Mouse (Mus musculus) adipose tissue, adult 10 weeks (tissue): ENCODE measurements around the gene Srsf12. TPM values are rescaled to one million over a fixed set of nuclear protein-coding genes. Genes with fewer than 3 reads are reported as not detected.

Source experiments
- polyA plus RNA-seq: library from polyadenylated mRNA; stranded (reverse); fragments of 350-450 nt; fragmentation: Illumina TruSeq; extraction: RNeasy Lipid Tissue Mini Kit (QIAGEN cat#74804); gene quantifications from one replicate; pipeline ENCODE4 v1.2.3, GENCODE M21; 2014; ENCODE audit warnings: low read depth, low replicate concordance

Gene Srsf12
- 0.83 TPM for polyA plus RNA-seq

DNA sequence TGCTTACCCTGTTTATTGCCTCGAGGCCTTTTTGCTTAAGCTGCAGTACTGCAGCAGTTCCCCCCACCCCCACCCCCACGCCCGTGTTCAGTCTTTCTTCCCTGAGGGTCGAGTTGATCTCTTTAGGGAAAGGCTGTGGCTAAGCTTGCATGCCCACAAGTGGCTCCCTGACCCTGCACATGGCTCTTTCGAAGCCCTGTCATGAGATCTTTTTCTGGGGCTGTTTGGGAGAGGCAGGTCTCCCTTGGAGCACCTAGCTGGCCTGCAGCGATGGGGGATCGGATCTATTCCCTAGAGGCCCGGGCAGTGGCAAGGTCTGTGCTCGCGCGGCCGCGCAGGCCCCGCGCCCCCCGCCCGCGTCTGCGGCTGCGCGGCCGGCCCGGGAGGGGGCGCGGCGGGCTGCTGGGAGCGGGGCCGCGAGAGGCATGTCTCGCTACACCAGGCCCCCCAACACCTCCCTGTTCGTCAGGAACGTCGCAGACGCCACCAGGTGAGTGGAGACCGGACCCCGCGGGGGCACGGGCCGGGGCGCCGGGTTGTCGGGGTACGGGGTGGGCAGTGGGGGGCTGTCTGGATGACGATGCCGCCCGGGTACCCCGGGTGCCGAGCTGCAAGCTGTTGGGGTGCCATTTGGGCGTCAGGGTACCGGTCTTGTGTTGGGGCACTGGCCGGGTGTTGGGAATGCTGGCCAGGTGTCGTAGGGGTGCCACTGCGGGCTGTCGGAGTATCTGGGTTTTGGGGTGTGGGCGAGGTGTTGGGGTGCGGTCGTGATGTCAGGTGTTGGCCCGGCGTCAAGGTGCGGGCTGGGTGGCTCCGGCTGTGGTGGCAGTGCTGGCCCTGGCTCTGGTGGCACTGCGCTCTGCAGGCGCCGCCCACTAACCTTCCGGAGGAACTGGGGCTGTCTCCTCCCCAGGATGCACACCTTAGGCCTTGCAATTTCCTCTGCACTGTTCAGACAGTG is at the start of gene Srsf12:
TSS of gene Srsf12 (plus strand) at position 111 of the 961 bp plus-strand sequence.

DNA sequence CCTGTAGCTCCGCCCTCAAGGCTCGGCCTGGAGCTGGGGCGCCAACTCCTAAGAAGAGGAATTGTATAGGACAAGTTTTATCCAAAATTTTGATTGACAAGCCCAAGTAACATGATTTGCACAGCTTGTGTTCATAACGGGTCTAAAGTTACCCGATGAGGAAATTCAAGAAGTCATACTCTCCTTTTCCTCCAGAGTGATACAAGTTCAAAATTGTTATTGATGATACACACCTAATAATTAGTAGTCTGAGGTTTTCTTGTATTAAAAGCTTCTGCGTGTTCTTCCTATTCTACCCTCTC is 19.1 kb upstream of the Srsf12 start, which contains the start of gene Pm20d2:
TSS of gene Pm20d2 (minus strand) at position 3 of the 302 bp plus-strand sequence.

Other genes with a start within 250 kb of the Srsf12 start
- gene Rragd, start 226.0 kb upstream of the Srsf12 start, polyA plus RNA-seq = 6.8 TPM
- gene Ube2j1, start 177.6 kb upstream of the Srsf12 start, polyA plus RNA-seq = 59.2 TPM
- 1.3 TPM for gene Gabrr2, start 146.0 kb upstream of the Srsf12 start, polyA plus RNA-seq
- 2.7 TPM for gene Gabrr1, start 76.5 kb upstream of the Srsf12 start, polyA plus RNA-seq
- 7.0 TPM for gene Pm20d2, start 19.3 kb upstream of the Srsf12 start, polyA plus RNA-seq
- gene Pnrc1, start 81.2 kb downstream of the Srsf12 start, polyA plus RNA-seq = 60.6 TPM
- gene Rngtt, start 101.3 kb downstream of the Srsf12 start, polyA plus RNA-seq = 9.9 TPM